Mouse (Mus musculus) kidney, postnatal 10 days (tissue): ENCODE data around the gene Krt88.

ENCODE experiments used
- DNase-seq: peaks from one replicate; pipeline ENCODE4 v3.0.0; 2021; ENCODE audit warnings: mixed read lengths

Krt88 gene

GRCm38 (mm10) chr15:101447444-101447843 is at the start of gene Krt88:
Krt88 (plus strand) TSS chr15:101447744.
- no peak for DNase-seq

- no peak for DNase-seq
Measured at GRCm38 (mm10) chr15:101398269-101398668, 49.3 kb upstream of the Krt88 start.

- DNase-seq, result peak; percentile 70
Measured at GRCm38 (mm10) chr15:101410775-101411174, 36.8 kb upstream of the Krt88 start, which contains the start of gene Krt7. Krt7 (plus strand) TSS chr15:101411043.

GRCm38 (mm10) chr15:101412188-101412587 is 35.4 kb upstream of the Krt88 start:
- DNase-seq, result peak; percentile 81

- DNase-seq, result peak; percentile 62
Measured at GRCm38 (mm10) chr15:101413916-101414635, 33.5 kb upstream of the Krt88 start.

- no peak for DNase-seq
Measured at GRCm38 (mm10) chr15:101414807-101415565, 32.6 kb upstream of the Krt88 start.

- no peak for DNase-seq
Measured at GRCm38 (mm10) chr15:101418950-101419349, 28.6 kb upstream of the Krt88 start.

- DNase-seq, result peak; percentile 59
Measured at GRCm38 (mm10) chr15:101420903-101421302, 26.6 kb upstream of the Krt88 start.

- no peak for DNase-seq
Measured at GRCm38 (mm10) chr15:101424914-101425313, 22.6 kb upstream of the Krt88 start.

- DNase-seq, result no peak
Measured at GRCm38 (mm10) chr15:101436611-101437010, 10.9 kb upstream of the Krt88 start.

- no peak for DNase-seq
Measured at GRCm38 (mm10) chr15:101438555-101438954, 9.0 kb upstream of the Krt88 start, which contains the start of gene Krt87. Krt87 (minus strand) TSS chr15:101438804.

GRCm38 (mm10) chr15:101440837-101441236 is 6.7 kb upstream of the Krt88 start:
- DNase-seq, result no peak

GRCm38 (mm10) chr15:101446572-101446971 is 972 bp upstream of the Krt88 start:
- no peak for DNase-seq

GRCm38 (mm10) chr15:101453093-101453736 is 5.7 kb downstream of the Krt88 start:
- peak; percentile 88 for DNase-seq

GRCm38 (mm10) chr15:101454774-101455173 is 7.2 kb downstream of the Krt88 start:
- DNase-seq, result no peak

- DNase-seq, result peak; percentile 54
Measured at GRCm38 (mm10) chr15:101455292-101455691, 7.7 kb downstream of the Krt88 start.

GRCm38 (mm10) chr15:101455891-101456290 is 8.3 kb downstream of the Krt88 start:
- DNase-seq, result no peak

- peak; percentile 72 for DNase-seq
Measured at GRCm38 (mm10) chr15:101458361-101458930, 10.9 kb downstream of the Krt88 start.

- DNase-seq, result peak; percentile 42
Measured at GRCm38 (mm10) chr15:101459283-101459682, 11.7 kb downstream of the Krt88 start.

GRCm38 (mm10) chr15:101463651-101464050 is 16.1 kb downstream of the Krt88 start, which contains the start of gene Krt81:
Krt81 (minus strand) TSS chr15:101463751.
- no peak for DNase-seq

GRCm38 (mm10) chr15:101469093-101469492 is 21.5 kb downstream of the Krt88 start:
- no peak for DNase-seq

- peak; percentile 68 for DNase-seq
Measured at GRCm38 (mm10) chr15:101472952-101473528, 25.5 kb downstream of the Krt88 start, which contains the start of gene Krt86. Krt86 (plus strand) TSS chr15:101473478.
